Mouse (Mus musculus) spleen, adult 2 months (tissue): ENCODE results near the gene Kcnc3.

Experiments
- CTCF ChIP-seq: fragments of 200-500 bp; IDR thresholded peaks from 2 replicates; pipeline ENCODE4 v1.5.1; 2011; ENCODE audit warnings: mild to moderate bottlenecking, inconsistent platforms; ENCODE audit not compliant: insufficient read depth, insufficient read length, insufficient replicate concordance; ENCODE audit errors: extremely low read depth
- POLR2A ChIP-seq: fragments of 200-500 bp; IDR thresholded peaks from 2 replicates; pipeline ENCODE4 v1.6.1; 2011; ENCODE audit warnings: low read depth, low read length, inconsistent platforms

DNA sequence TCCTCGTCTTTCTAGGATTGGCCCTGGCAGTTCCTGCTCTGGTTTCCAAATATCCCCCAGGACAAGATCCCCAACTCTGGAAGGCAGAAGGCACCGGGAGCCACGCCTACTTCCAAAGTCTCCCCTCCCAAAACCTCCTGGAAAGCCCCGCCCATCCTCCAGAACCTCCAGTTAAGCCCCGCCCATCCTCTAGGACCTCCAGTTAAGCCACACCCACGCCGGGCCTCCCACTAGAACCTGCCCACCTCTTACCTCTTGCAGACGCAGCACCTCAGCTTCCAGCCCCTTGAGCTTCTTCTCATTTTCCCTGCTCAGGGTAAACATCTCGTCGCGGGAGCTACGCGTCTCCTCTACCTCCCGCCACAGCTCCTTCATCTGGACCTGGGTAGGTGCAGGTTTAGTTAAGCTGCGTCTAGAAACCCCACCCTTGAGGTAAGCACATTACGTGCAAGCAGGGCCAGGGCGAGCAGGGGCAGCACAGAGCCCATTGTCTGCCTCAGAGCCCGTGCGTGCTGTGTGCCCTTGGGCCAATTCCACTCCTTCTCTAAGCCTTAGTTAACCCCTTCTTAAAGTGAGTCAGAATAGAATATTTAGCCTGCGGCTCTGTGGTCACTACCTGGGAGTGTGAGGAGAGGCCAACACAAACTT lies 23.7 kb downstream of the Kcnc3 start:
- TF ChIP-seq CTCF (no peak), POLR2A (no peak)
